Mouse (Mus musculus): ENCODE measurements around the gene Lzts2.

Gene Lzts2

DNA sequence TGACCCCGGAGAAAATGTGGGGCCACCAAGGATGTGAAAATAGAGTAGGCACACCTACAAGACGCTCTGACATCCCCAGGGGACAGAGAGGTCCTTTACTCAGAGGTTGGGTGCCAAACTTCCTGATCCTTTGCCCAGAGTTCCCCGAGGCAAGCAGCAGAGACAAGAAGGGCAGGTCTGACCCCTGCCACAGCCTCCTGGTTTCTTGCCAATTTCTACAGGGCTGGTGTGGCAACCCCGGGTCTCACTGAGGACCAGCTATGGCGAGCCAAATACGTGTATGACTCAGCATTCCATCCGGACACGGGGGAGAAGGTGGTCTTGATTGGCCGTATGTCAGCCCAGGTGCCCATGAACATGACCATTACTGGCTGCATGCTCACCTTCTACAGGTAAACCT lies 35.3 kb downstream of the Lzts2 start:
- DNase-seq (ENCODE audit: low spot score in 2 of 2), result no peak

- DNase-seq (ENCODE audit: low spot score in 2 of 2), result no peak
These were observed 39.2 kb downstream of the Lzts2 start for GRCm38 (mm10) chr19:45053451-45053850.

DNA sequence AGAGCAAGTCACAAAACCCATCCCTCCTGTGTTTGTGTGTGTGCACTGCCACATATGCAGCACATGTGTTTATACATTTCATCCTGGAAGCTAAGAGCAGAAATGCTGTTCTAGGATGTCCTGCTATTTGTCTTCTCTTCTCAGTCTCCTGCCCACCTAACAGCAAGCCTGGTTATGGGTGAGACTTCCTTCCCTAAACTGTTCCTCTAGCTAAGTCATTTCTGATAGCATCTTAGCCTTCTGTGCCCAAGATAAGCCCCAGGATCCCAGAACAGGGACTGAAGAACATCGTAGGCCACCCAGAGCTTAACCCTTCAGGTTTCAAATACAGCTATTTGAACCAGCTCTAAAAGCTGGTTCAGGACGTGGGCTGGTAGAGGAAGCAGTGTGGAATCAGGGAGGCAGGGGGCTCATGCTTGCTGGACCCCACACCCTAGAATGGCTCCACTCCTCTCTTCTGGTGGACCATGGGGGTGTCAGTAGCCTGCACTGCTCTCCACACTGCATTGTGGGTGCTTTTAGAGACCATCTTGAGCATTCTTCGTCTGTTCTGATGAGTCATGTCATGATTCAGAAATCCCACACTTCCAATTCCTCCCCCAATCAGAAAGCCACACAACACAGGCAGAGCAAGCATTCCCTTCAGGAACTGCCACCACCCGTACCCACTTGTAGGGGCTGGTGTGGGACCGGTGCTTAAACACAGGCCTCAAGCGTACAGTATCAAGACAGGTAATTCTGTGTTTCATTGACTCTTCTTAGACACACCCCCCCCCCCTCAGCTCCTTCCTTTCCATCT lies 40.9 kb downstream of the Lzts2 start:
- DNase-seq (ENCODE audit: low spot score in 2 of 2), result no peak

GRCm38 (mm10) chr19:45056364-45056763 lies 42.1 kb downstream of the Lzts2 start:
- DNase-seq (ENCODE audit: low spot score in 2 of 2), result no peak

- DNase-seq (ENCODE audit: low spot score in 2 of 2), result no peak
These were observed 42.9 kb downstream of the Lzts2 start for GRCm38 (mm10) chr19:45056908-45057698.

DNA sequence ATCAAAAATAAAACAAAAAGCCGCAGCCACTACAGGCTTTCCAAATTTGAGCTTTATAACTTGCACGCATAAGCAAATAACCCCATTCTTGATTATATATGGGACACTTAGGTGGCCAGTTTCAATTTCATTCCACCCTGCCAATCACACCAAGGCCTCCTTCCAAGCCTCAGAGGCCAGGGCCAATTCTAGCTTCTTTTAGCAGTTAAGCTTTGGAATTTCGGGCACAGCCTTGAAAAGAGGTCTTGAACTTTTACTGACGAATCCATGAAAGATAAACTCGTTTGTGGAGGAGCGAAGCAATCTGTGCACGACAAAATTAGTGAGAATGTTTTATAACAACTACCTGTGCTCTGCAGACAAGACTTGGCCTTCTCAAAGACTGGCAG lies 43.5 kb downstream of the Lzts2 start:
- DNase-seq (ENCODE audit: low spot score in 2 of 2), result no peak

DNA sequence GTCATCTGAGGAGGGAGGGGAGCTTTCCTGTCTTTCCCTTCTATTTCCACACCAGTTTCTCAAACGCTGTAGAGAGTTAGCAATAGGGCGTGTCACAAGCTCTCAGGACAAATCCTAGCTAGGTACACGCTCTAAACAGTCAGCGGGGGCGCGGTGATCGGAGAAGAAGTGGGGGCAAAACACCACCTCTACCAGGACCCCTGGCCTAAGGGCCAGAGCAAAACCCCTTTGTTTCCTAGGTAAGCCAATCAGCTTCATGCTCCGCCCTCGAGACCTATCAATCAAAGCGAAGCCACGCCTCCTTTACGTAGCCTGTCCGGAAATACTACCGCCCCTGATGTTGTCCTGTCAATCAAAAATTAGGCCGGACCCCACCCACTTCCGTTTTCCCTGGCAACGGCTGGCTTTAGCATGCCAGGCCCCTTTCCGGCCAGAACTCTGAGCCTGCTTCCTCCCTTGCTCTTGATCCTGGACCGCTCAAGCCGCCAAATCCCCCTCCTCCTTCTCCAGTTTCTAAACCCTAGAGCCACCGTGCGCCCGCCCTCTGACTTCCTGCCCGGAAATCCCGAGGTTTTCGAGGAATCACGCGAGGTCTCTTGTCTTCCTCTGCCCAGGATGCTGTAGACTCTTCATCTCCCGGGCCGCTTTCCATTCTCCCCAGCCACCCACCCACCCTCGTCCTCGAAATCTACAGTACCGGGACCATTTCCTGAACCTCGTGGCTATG lies 44.1 kb downstream of the Lzts2 start:
- peak; percentile 91 to 92 for DNase-seq (ENCODE audit: low spot score in 2 of 2)

GRCm38 (mm10) chr19:45058841-45059240 lies 44.6 kb downstream of the Lzts2 start:
- DNase-seq (ENCODE audit: low spot score in 2 of 2), result no peak

- peak; percentile 64 to 66 for DNase-seq (ENCODE audit: low spot score in 2 of 2)
These were observed 49.5 kb downstream of the Lzts2 start for GRCm38 (mm10) chr19:45063565-45064292.

DNA sequence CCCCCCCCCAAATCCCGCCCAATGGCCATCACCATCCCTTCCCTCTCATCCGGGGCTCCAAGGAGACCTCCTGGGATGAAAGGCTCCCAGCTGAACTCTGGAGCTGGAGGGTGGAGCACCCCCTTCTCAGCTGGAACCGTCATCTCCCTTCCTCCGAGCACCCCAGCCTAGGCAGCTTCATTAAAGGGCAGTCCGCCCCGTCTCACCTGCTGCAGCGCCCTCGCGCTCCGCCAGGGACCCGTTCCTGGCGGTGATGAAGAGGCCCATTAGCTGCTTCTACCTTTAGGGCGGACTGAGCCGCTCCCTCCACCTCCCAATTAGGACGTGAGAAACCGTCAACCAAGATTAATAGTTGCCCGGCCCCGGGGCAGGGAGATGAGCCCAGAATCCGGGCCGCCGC lies 51.0 kb downstream of the Lzts2 start:
- no peak for DNase-seq (ENCODE audit: low spot score in 2 of 2)

GRCm38 (mm10) chr19:45067170-45067569 lies 53.0 kb downstream of the Lzts2 start:
- no peak for DNase-seq (ENCODE audit: low spot score in 2 of 2)

DNA sequence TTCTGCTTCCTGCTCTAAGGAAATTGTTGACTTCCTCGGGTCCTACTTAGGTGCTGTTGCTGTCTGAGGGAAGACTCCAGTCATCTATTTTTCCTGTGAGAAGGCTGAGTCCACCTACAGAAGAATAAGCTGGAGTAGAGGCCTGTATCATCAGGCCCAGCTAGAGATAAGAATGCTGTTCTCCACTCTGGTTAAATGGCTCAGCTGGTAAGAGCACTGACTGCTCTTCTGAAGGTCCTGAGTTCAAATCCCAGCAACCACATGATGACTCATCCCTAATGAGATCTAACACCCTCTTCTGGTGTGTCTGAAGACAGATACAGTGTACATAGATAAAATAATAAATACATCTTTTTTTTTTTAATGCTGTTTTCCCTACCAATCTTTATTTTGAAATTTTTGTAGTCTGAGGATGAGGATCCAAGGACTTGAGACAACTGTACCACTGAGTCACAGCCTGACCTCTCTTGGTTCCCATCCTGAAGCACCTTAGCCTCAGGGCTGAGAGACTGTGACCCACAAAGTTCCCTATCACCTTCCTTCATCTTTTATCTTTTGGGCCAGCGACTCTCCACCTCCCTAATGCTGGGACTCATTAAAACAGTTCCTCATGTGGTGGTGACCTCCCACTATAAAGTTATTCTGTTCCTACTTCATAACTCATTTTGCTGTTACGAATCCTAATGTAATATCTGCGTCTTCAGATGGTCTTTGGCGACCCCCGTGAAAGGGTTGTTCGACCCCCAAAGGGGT lies 53.7 kb downstream of the Lzts2 start:
- no peak for DNase-seq (ENCODE audit: low spot score in 2 of 2)

DNA sequence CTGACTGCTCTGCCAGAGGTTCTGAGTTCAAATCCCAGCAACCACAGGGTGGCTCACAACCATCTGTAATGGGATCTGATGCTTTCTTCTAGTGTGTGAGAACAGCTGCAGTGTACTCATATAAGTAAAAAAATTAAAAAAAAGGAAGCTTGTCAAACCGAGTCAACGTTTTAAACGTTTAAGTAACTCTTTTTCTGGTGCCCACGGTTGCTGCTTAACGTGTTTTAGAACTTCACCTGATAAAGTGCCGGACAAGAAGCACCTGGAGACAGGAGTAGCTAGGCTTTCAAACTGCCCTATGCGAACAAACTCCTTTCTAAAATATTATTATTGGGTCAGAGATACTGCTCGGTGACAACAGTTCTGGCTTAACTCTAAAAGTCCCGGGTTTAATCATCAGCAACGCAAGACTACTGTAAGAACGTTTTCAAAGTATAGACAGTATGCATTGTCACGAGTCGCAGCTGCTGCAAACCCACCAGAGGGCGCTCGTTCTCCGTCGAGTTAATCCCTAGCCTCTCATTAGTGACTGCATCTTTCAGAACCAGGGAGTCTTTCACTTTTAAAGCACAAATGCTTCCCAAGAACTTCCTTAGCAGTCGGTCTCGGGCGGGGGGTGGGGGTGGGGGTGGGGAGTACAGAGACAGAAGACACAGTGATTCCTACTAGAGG lies 59.8 kb downstream of the Lzts2 start:
- peak; percentile 77 to 86 for DNase-seq (ENCODE audit: low spot score in 2 of 2)

GRCm38 (mm10) chr19:45074580-45075322 lies 60.5 kb downstream of the Lzts2 start, which contains the start of gene Kazald1:
Gene Kazald1, plus strand, starts transcription at chr19:45075241.
- DNase-seq (ENCODE audit: low spot score in 2 of 2), result peak; percentile 84 to 88

GRCm38 (mm10) chr19:45075323-45076035 lies 61.3 kb downstream of the Lzts2 start:
- DNase-seq (ENCODE audit: low spot score in 2 of 2), result no peak

DNA sequence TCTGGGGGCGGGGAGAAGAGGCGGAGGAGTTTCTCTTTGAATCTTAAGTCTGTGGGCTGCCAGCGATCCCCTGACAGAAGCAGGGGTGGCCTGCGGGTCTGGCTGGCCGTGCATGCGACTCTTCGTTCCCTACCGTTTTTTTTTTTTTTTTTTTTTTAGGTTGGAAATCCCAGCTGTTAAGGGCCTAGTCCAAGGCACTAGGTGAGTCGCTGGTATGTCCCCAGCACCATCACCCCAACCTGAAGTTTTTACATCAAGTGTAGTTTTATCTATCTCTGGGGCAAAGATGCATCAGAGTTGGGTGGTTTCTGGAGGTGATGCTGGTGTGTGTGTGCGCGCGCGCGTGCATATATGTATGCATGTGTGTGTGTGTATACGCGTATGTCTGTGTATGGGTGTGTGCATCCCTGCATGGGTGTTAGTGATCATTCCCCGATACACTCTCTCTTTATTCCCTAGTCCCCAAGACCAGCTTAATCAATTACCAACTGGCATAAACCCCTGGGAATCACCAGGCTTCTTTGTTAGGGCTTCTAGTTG lies 61.9 kb downstream of the Lzts2 start:
- DNase-seq (ENCODE audit: low spot score in 2 of 2), result no peak
